Mouse (Mus musculus) spleen, adult 10 weeks (tissue): ENCODE data around the gene Eps8. TPM values are rescaled to one million over a fixed set of nuclear protein-coding genes. Genes with fewer than 3 reads are reported as not detected.

Experiments used
- polyA plus RNA-seq: library from polyadenylated mRNA; stranded (reverse); fragments of 350-450 nt; fragmentation: Illumina TruSeq; extraction: RNeasy Lipid Tissue Mini Kit (QIAGEN cat#74804); gene quantifications from one replicate; pipeline ENCODE4 v1.2.3, GENCODE M21; 2015; ENCODE audit warnings: low replicate concordance; ENCODE audit not compliant: insufficient read depth

Gene Eps8
- 11.7 TPM for polyA plus RNA-seq

GRCm38 (mm10) chr6:137654776-137655175, at the start of gene Eps8:
Eps8 (minus strand) TSS chr6:137654876.

Other genes starting within 250 kb of the Eps8 start
- gene Strap, start 80.2 kb upstream of the Eps8 start, polyA plus RNA-seq: 92.7 TPM
- gene Dera, start 99.7 kb upstream of the Eps8 start, polyA plus RNA-seq: 27.8 TPM